Mouse (Mus musculus): ENCODE results near the gene 1810046K07Rik.

Gene 1810046K07Rik

GRCm38 (mm10) chr9:51306351-51306750, 22.4 kb downstream of the 1810046K07Rik start:
- no peak for ATAC-seq (ENCODE audit: insufficient number of reproducible peaks, low FRiP score, low TSS enrichment)

GRCm38 (mm10) chr9:51305146-51305545, 23.6 kb downstream of the 1810046K07Rik start:
- no peak for ATAC-seq (ENCODE audit: insufficient number of reproducible peaks, low FRiP score, low TSS enrichment)

- ATAC-seq (ENCODE audit: insufficient number of reproducible peaks, low FRiP score, low TSS enrichment): no peak
Measured at GRCm38 (mm10) chr9:51303980-51304379, 24.7 kb downstream of the 1810046K07Rik start.

GRCm38 (mm10) chr9:51293541-51293940, 35.2 kb downstream of the 1810046K07Rik start:
- ATAC-seq (ENCODE audit: insufficient number of reproducible peaks, low FRiP score, low TSS enrichment): no peak

- ATAC-seq (ENCODE audit: insufficient number of reproducible peaks, low FRiP score, low TSS enrichment): peak; percentile 68
Measured at GRCm38 (mm10) chr9:51292674-51293073, 36.0 kb downstream of the 1810046K07Rik start.

GRCm38 (mm10) chr9:51290980-51291379, 37.7 kb downstream of the 1810046K07Rik start:
- ATAC-seq (ENCODE audit: insufficient number of reproducible peaks, low FRiP score, low TSS enrichment): no peak

- ATAC-seq (ENCODE audit: insufficient number of reproducible peaks, low FRiP score, low TSS enrichment): no peak
Measured at GRCm38 (mm10) chr9:51286079-51286478, 42.6 kb downstream of the 1810046K07Rik start.

GRCm38 (mm10) chr9:51278500-51279381, 50.0 kb downstream of the 1810046K07Rik start, which contains the start of gene Colca2:
Gene Colca2, minus strand, starts transcription at chr9:51278569.
- peak; percentile 61 for ATAC-seq (ENCODE audit: insufficient number of reproducible peaks, low FRiP score, low TSS enrichment)

GRCm38 (mm10) chr9:51277834-51278498, 50.8 kb downstream of the 1810046K07Rik start:
- ATAC-seq (ENCODE audit: insufficient number of reproducible peaks, low FRiP score, low TSS enrichment): no peak

- no peak for ATAC-seq (ENCODE audit: insufficient number of reproducible peaks, low FRiP score, low TSS enrichment)
Measured at GRCm38 (mm10) chr9:51274678-51275077, 54.0 kb downstream of the 1810046K07Rik start.

- ATAC-seq (ENCODE audit: insufficient number of reproducible peaks, low FRiP score, low TSS enrichment): no peak
Measured at GRCm38 (mm10) chr9:51273581-51274154, 55.0 kb downstream of the 1810046K07Rik start.

GRCm38 (mm10) chr9:51272102-51272501, 56.6 kb downstream of the 1810046K07Rik start:
- no peak for ATAC-seq (ENCODE audit: insufficient number of reproducible peaks, low FRiP score, low TSS enrichment)

- no peak for ATAC-seq (ENCODE audit: insufficient number of reproducible peaks, low FRiP score, low TSS enrichment)
Measured at GRCm38 (mm10) chr9:51271073-51271472, 57.6 kb downstream of the 1810046K07Rik start.

GRCm38 (mm10) chr9:51268852-51269251, 59.9 kb downstream of the 1810046K07Rik start:
- ATAC-seq (ENCODE audit: insufficient number of reproducible peaks, low FRiP score, low TSS enrichment): no peak

- no peak for ATAC-seq (ENCODE audit: insufficient number of reproducible peaks, low FRiP score, low TSS enrichment)
Measured at GRCm38 (mm10) chr9:51258426-51258825, 70.3 kb downstream of the 1810046K07Rik start.

GRCm38 (mm10) chr9:51256780-51257502, 71.8 kb downstream of the 1810046K07Rik start:
- no peak for ATAC-seq (ENCODE audit: insufficient number of reproducible peaks, low FRiP score, low TSS enrichment)

Data from cerebellum, adult (tissue).